Mouse (Mus musculus) heart, adult 2 months (tissue): ENCODE measurements at regions not wholly inside any gene's neighbourhood (a gene's known extent, or its start where the extent isn't known, plus 50 kb on each side); places are given as distances from the start of the nearest gene placed in this dataset.

Source experiments
- CTCF ChIP-seq: fragments of 200-600 bp; IDR thresholded peaks from 2 replicates; pipeline ENCODE4 v1.8.1; 2022; ENCODE audit warnings: antibody characterized with exemption, mild to moderate bottlenecking, moderate library complexity
- POLR2A ChIP-seq: fragments of 200-500 bp; IDR thresholded peaks from 2 replicates; pipeline ENCODE4 v1.6.1; 2011; ENCODE audit warnings: mild to moderate bottlenecking, low read depth, low read length, control low read depth; ENCODE audit not compliant: insufficient read depth

DNA sequence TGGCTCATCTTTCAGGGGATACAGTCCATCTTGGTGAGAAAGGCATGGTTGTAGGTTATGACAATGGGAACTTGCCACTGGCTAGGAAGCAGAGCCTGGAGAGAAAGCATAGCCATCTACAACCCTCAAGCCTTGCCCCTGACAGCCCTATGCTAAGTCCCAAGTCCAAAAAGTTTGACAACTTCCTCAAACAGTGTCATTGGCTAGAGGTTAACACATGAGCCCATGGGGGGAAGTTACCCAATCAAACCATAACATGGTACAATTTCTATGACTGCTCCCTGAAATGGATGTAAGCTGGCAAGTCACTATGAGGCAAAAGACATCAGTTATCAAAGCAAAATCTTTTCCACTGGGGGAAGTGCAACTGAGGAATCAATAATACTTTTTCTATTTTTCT, 176.8 kb upstream of the Mid1 start:
- TF ChIP-seq POLR2A (no peak), CTCF (no peak)
